Mouse (Mus musculus) MEL (cell line): ENCODE results near the gene Usp54. TPM values are rescaled to one million over a fixed set of nuclear protein-coding genes. Genes with fewer than 3 reads are reported as not detected.

Experiments
- DNase-seq: peaks from one replicate; pipeline ENCODE4 v3.0.0; 2011; ENCODE audit warnings: low read depth, low spot score
- H3K27ac ChIP-seq: 2 replicates; pipeline ENCODE4 v1.5.1; 2012; ENCODE audit warnings: low read depth, mild to moderate bottlenecking, control low read depth, low read length, moderate library complexity; ENCODE audit not compliant: control insufficient read depth
- H3K27me3 ChIP-seq, 2 experiments: fragments of 150-350 bp in 1 of 2; sonication (generic) in 1 of 2; 2 replicates each; pipeline ENCODE4 v1.6.1; 2012; ENCODE audit warnings: low read length in 2 of 2, mild to moderate bottlenecking in 2 of 2, improper control_type of control experiment in 1 of 2, moderate library complexity in 1 of 2; ENCODE audit not compliant: insufficient read depth in 2 of 2, control insufficient read depth in 1 of 2
- H3K36me3 ChIP-seq, 2 experiments: 2 replicates each; pipeline ENCODE4 v1.6.1; 2012 to 2014; ENCODE audit warnings: low read length in 2 of 2, improper control_type of control experiment in 1 of 2, inconsistent platforms in 1 of 2, mild to moderate bottlenecking in 1 of 2; ENCODE audit not compliant: insufficient read depth in 2 of 2, control insufficient read depth in 1 of 2
- H3K4me1 ChIP-seq, 2 experiments: fragments of 150-350 bp in 1 of 2; sonication (generic) in 1 of 2; 2 replicates each; pipeline ENCODE4 v1.6.1; 2012; ENCODE audit warnings: low read length in 2 of 2, improper control_type of control experiment in 1 of 2, mild to moderate bottlenecking in 1 of 2; ENCODE audit not compliant: insufficient read depth in 2 of 2, control insufficient read depth in 1 of 2
- H3K4me3 ChIP-seq, 2 experiments: fragments of 150-350 bp in 1 of 2; sonication (generic) in 1 of 2; 2 replicates each; pipeline ENCODE4 v1.5.1; 2012; ENCODE audit warnings: low read depth in 2 of 2, low read length in 2 of 2, mild to moderate bottlenecking in 2 of 2, moderate library complexity in 2 of 2, control low read depth in 1 of 2, improper control_type of control experiment in 1 of 2; ENCODE audit not compliant: control insufficient read depth in 1 of 2, insufficient read depth in 1 of 2
- H3K79me2 ChIP-seq: 2 replicates; pipeline ENCODE4 v1.6.1; 2012; ENCODE audit warnings: mild to moderate bottlenecking, low read length, moderate library complexity; ENCODE audit not compliant: control insufficient read depth, poor library complexity, insufficient read depth
- H3K9ac ChIP-seq: 2 replicates; pipeline ENCODE4 v1.6.1; 2012; ENCODE audit warnings: low read depth, mild to moderate bottlenecking, control low read depth, low read length, moderate library complexity; ENCODE audit not compliant: control insufficient read depth, poor library complexity, severe bottlenecking
- H3K9me3 ChIP-seq: fragments of 150-350 bp; sonication (generic); replicated peaks from 2 replicates; pipeline ENCODE4 v1.6.1; 2012; ENCODE audit warnings: mild to moderate bottlenecking, low read length, improper control_type of control experiment, moderate library complexity; ENCODE audit not compliant: insufficient read depth
- BHLHE40 ChIP-seq: IDR thresholded peaks from 2 replicates; pipeline ENCODE4 v1.6.1; 2012; ENCODE audit warnings: low read depth, mild to moderate bottlenecking, inconsistent platforms, low read length, improper control_type of control experiment, borderline replicate concordance
- CHD2 ChIP-seq: IDR thresholded peaks from 2 replicates; pipeline ENCODE4 v1.6.1; 2011; ENCODE audit warnings: low read length, improper control_type of control experiment
- CTCF ChIP-seq, 3 experiments: IDR thresholded peaks in 2 of 3; conservative IDR thresholded peaks in 1 of 3; 2 replicates each; pipeline ENCODE4 v1.5.1; 2011 to 2012; ENCODE audit warnings: low read length in 3 of 3, low read depth in 2 of 3, mild to moderate bottlenecking in 2 of 3, improper control_type of control experiment in 1 of 3, inconsistent platforms in 1 of 3, mixed read lengths in 1 of 3, moderate library complexity in 1 of 3; ENCODE audit not compliant: control insufficient read depth in 1 of 3, insufficient read depth in 1 of 3, poor library complexity in 1 of 3, severe bottlenecking in 1 of 3
- E2F4 ChIP-seq: IDR thresholded peaks from 2 replicates; pipeline ENCODE4 v1.6.1; 2011; ENCODE audit warnings: low read depth, low read length, improper control_type of control experiment, borderline replicate concordance
- ELF1 ChIP-seq: IDR thresholded peaks from 2 replicates; pipeline ENCODE4 v1.6.1; 2014; ENCODE audit warnings: low read depth, mild to moderate bottlenecking, inconsistent platforms, low read length, improper control_type of control experiment, moderate library complexity
- EP300 ChIP-seq, 2 experiments: IDR thresholded peaks; 2 replicates each; pipeline ENCODE4 v1.6.1; 2011; ENCODE audit warnings: improper control_type of control experiment in 2 of 2, low read length in 2 of 2, low read depth in 1 of 2, mild to moderate bottlenecking in 1 of 2
- ETS1 ChIP-seq: IDR thresholded peaks from 2 replicates; pipeline ENCODE4 v1.6.1; 2012; ENCODE audit warnings: low read depth, mild to moderate bottlenecking, inconsistent platforms, low read length, improper control_type of control experiment, moderate library complexity
- GABPA ChIP-seq: IDR thresholded peaks from 2 replicates; pipeline ENCODE4 v1.6.1; 2012; ENCODE audit warnings: low read depth, mild to moderate bottlenecking, inconsistent platforms, low read length, improper control_type of control experiment, moderate library complexity
- GATA1 ChIP-seq: IDR thresholded peaks from 2 replicates; pipeline ENCODE4 v1.6.1; 2011; ENCODE audit warnings: low read depth, low read length, improper control_type of control experiment
- HCFC1 ChIP-seq: IDR thresholded peaks from 2 replicates; pipeline ENCODE4 v1.6.1; 2012; ENCODE audit warnings: low read depth, mild to moderate bottlenecking, inconsistent platforms, low read length, improper control_type of control experiment, moderate library complexity
- JUND ChIP-seq: IDR thresholded peaks from 2 replicates; pipeline ENCODE4 v1.6.1; 2011; ENCODE audit warnings: low read depth, mild to moderate bottlenecking, improper control_type of control experiment, low read length
- KAT2A ChIP-seq: conservative IDR thresholded peaks from 2 replicates; pipeline ENCODE4 v1.6.1; 2012; ENCODE audit warnings: low read depth, low read length, improper control_type of control experiment, inconsistent platforms
- MAFK ChIP-seq: IDR thresholded peaks from 2 replicates; pipeline ENCODE4 v1.6.1; 2011; ENCODE audit warnings: low read depth, mild to moderate bottlenecking, low read length, improper control_type of control experiment, borderline replicate concordance
- MAX ChIP-seq: IDR thresholded peaks from 2 replicates; pipeline ENCODE4 v1.6.1; 2011; ENCODE audit warnings: low read length, improper control_type of control experiment
- MEF2A ChIP-seq: IDR thresholded peaks from 2 replicates; pipeline ENCODE4 v1.6.1; 2014; ENCODE audit warnings: low read depth, mild to moderate bottlenecking, inconsistent platforms, low read length, improper control_type of control experiment; ENCODE audit not compliant: poor library complexity, insufficient replicate concordance, severe bottlenecking; ENCODE audit errors: extremely low read depth
- MXI1 ChIP-seq: IDR thresholded peaks from 2 replicates; pipeline ENCODE4 v1.6.1; 2011; ENCODE audit warnings: mild to moderate bottlenecking, low read depth, low read length, improper control_type of control experiment
- MYB ChIP-seq: IDR thresholded peaks from 2 replicates; pipeline ENCODE4 v1.6.1; 2011; ENCODE audit warnings: mild to moderate bottlenecking, low read depth, low read length, improper control_type of control experiment
- MYC ChIP-seq: IDR thresholded peaks from 2 replicates; pipeline ENCODE4 v1.6.1; 2011; ENCODE audit warnings: low read depth, mild to moderate bottlenecking, low read length, improper control_type of control experiment, moderate library complexity
- NELFE ChIP-seq: IDR thresholded peaks from 2 replicates; pipeline ENCODE4 v1.6.1; 2011; ENCODE audit warnings: low read depth, low read length, improper control_type of control experiment
- NRF1 ChIP-seq: IDR thresholded peaks from 2 replicates; pipeline ENCODE4 v1.6.1; 2014; ENCODE audit warnings: low read depth, mild to moderate bottlenecking, inconsistent platforms, low read length, improper control_type of control experiment, moderate library complexity; ENCODE audit not compliant: poor library complexity, insufficient read depth, severe bottlenecking
- POLR2A ChIP-seq, 2 experiments: IDR thresholded peaks; 2 replicates each; pipeline ENCODE4 v1.6.1; 2011 to 2012; ENCODE audit warnings: low read length in 2 of 2, mild to moderate bottlenecking in 2 of 2, control low read depth in 1 of 2, improper control_type of control experiment in 1 of 2, low read depth in 1 of 2, moderate library complexity in 1 of 2; ENCODE audit not compliant: control insufficient read depth in 1 of 2, insufficient read depth in 1 of 2, poor library complexity in 1 of 2
- POLR2AphosphoS2 ChIP-seq: IDR thresholded peaks from 2 replicates; pipeline ENCODE4 v1.6.1; 2011; ENCODE audit warnings: low read length, improper control_type of control experiment
- POLR2AphosphoS5 ChIP-seq: IDR thresholded peaks from 2 replicates; pipeline ENCODE4 v1.6.1; 2012; ENCODE audit warnings: low read depth, borderline replicate concordance, mild to moderate bottlenecking, inconsistent platforms, low read length, moderate library complexity, mixed read lengths
- RAD21 ChIP-seq: IDR thresholded peaks from 2 replicates; pipeline ENCODE4 v1.6.1; 2011; ENCODE audit warnings: mild to moderate bottlenecking, low read depth, low read length, improper control_type of control experiment
- RCOR1 ChIP-seq: IDR thresholded peaks from 2 replicates; pipeline ENCODE4 v1.6.1; 2012; ENCODE audit warnings: low read depth, mild to moderate bottlenecking, inconsistent platforms, low read length, improper control_type of control experiment
- SIN3A ChIP-seq: IDR thresholded peaks from 2 replicates; pipeline ENCODE4 v1.6.1; 2012; ENCODE audit warnings: low read length, improper control_type of control experiment, inconsistent platforms
- TAL1 ChIP-seq: IDR thresholded peaks from 2 replicates; pipeline ENCODE4 v1.6.1; 2012; ENCODE audit warnings: mild to moderate bottlenecking, inconsistent platforms, low read length, moderate library complexity, mixed read lengths
- TBP ChIP-seq: IDR thresholded peaks from 2 replicates; pipeline ENCODE4 v1.8.0; 2011; ENCODE audit warnings: low read depth, low read length, improper control_type of control experiment
- TCF12 ChIP-seq: IDR thresholded peaks from 2 replicates; pipeline ENCODE4 v1.6.1; 2014; ENCODE audit warnings: low read depth, mild to moderate bottlenecking, inconsistent platforms, low read length, improper control_type of control experiment, moderate library complexity
- UBTF ChIP-seq: IDR thresholded peaks from 2 replicates; pipeline ENCODE4 v1.6.1; 2012; ENCODE audit warnings: low read depth, mild to moderate bottlenecking, inconsistent platforms, low read length, improper control_type of control experiment, moderate library complexity, borderline replicate concordance; ENCODE audit not compliant: insufficient read depth
- USF1 ChIP-seq: IDR thresholded peaks from 2 replicates; pipeline ENCODE4 v1.6.1; 2014; ENCODE audit warnings: low read depth, mild to moderate bottlenecking, inconsistent platforms, low read length, improper control_type of control experiment, moderate library complexity
- USF2 ChIP-seq, 2 experiments: IDR thresholded peaks; 2 replicates each; pipeline ENCODE4 v1.6.1; 2011 to 2012; ENCODE audit warnings: improper control_type of control experiment in 2 of 2, low read length in 2 of 2, borderline replicate concordance in 1 of 2, inconsistent platforms in 1 of 2, low read depth in 1 of 2, mild to moderate bottlenecking in 1 of 2; ENCODE audit not compliant: insufficient read depth in 1 of 2
- ZC3H11A ChIP-seq: IDR thresholded peaks from 2 replicates; pipeline ENCODE4 v1.6.1; 2012; ENCODE audit warnings: low read depth, mild to moderate bottlenecking, inconsistent platforms, low read length, improper control_type of control experiment
- ZKSCAN1 ChIP-seq: IDR thresholded peaks from 2 replicates; pipeline ENCODE4 v1.6.1; 2012; ENCODE audit warnings: low read depth, mild to moderate bottlenecking, inconsistent platforms, low read length, improper control_type of control experiment, moderate library complexity
- ZMIZ1 ChIP-seq: IDR thresholded peaks from 2 replicates; pipeline ENCODE4 v1.6.1; 2012; ENCODE audit warnings: low read depth, mild to moderate bottlenecking, inconsistent platforms, low read length, improper control_type of control experiment, moderate library complexity
- ZNF384 ChIP-seq: IDR thresholded peaks from 2 replicates; pipeline ENCODE4 v1.6.1; 2012; ENCODE audit warnings: low read depth, mild to moderate bottlenecking, inconsistent platforms, low read length, improper control_type of control experiment
- polyA plus RNA-seq, 2 experiments: library from polyadenylated mRNA; stranded (reverse) in 1 of 2; unstranded in 1 of 2; fragments of >175 nt in 1 of 2; fragments of >200 nt in 1 of 2; gene quantifications; 2 replicates each; pipeline versions ENCODE4 v1.2.1 to v1.2.4; 2012; ENCODE audit warnings: low replicate concordance in 2 of 2, low read depth in 1 of 2; ENCODE audit not compliant: insufficient read length in 2 of 2, insufficient read depth in 1 of 2, missing spikeins in 1 of 2
- total RNA-seq: library from RNA; depleted of rRNA; stranded (reverse); fragments of 300-350 nt; gene quantifications from 2 replicates; pipeline ENCODE4 v1.2.3, GENCODE M21; 2012

The Usp54 gene
- total and polyA plus RNA-seq, 3 experiments = 1.5 to 2.6 TPM; not detected in 1

DNA sequence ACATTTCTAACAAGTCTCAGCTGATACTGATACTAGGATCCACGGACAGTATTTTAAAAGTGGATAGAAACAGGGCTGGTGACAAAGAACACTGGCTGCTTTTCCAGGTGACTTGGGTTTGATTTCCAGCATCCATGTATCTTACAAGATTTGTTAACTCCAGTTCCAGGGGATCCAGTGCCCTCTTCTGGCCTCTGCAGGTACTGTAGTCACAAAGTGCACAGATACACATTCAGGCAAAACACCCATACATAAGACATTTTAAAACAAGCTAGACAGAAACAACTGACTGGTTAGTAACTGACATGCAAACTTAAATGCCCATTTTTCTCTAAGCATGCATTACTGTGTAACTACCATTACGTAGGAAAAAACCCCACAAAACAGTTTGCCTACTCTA is 32.1 kb upstream of the Usp54 start:
- peak; percentile 88 for DNase-seq
- Histone ChIP-seq H3K27me3 (no peaks in the 10 kb centered on the region), H3K27ac (peak overlapping the region; percentile 59), H3K9ac (peak overlapping the region; percentile 77), H3K9me3 (no peaks in the 10 kb centered on the region), H3K36me3 (peaks cover 12 to 19% of the 10 kb centered on the region in 2 experiments), H3K79me2 (peaks cover 17% of the 10 kb centered on the region), H3K4me1 (peaks cover 8 to 11% of the 10 kb centered on the region in 2 experiments), H3K4me3 (peak overlapping the region in 1 of 2 experiments; percentile 54; a peak in 1 of 4 replicates)
- no peak for TF ChIP-seq UBTF
- peak; percentile 71; the same call in 1 of the 2 replicates for TF ChIP-seq MYC
- 0 out of 2 replicates have a peak, but pooled peaks have one; percentile 20 for TF ChIP-seq MXI1
- 0 out of 2 replicates have a peak, but pooled peaks have one; percentile 39 for TF ChIP-seq ETS1
- peak; percentile 66 for TF ChIP-seq RAD21
- peak; percentile 8 to 15; a peak in 1 of 4 replicates for TF ChIP-seq EP300 (IDR thresholded peaks at IDR 0.05; ENCODE audit: low read depth in 1 of 2, low read length in 2 of 2)
- TF ChIP-seq POLR2AphosphoS5 = no peak
- TF ChIP-seq GABPA = no peak
- TF ChIP-seq TCF12 = no peak
- no peak for TF ChIP-seq GATA1
- no peak for TF ChIP-seq E2F4
- TF ChIP-seq USF1 = no peak
- no peak for TF ChIP-seq ZKSCAN1
- 0 out of 2 replicates have a peak, but pooled peaks have one; percentile 35 for TF ChIP-seq HCFC1
- TF ChIP-seq SIN3A = peak; percentile 46; the same call in 1 of the 2 replicates
- TF ChIP-seq ZNF384 = no peak; the same call in none of the 2 replicates
- TF ChIP-seq POLR2AphosphoS2 = no peak; the same call in 1 of the 2 replicates
- no peak for TF ChIP-seq ZMIZ1
- TF ChIP-seq POLR2A (IDR thresholded peaks at IDR 0.05; ENCODE audit: control insufficient read depth in 1 of 2, insufficient read depth in 1 of 2, low read depth in 1 of 2, low read length in 2 of 2, poor library complexity in 1 of 2) = no peak
- no peak for TF ChIP-seq TBP
- no peak for TF ChIP-seq CHD2
- TF ChIP-seq CTCF (IDR thresholded peaks at IDR 0.05 in 2 of 3, conservative IDR thresholded peaks at IDR 0.05 in 1 of 3; ENCODE audit: control insufficient read depth in 1 of 3, insufficient read depth in 1 of 3, low read depth in 2 of 3, low read length in 3 of 3, poor library complexity in 1 of 3, severe bottlenecking in 1 of 3) = peak; percentile 57 to 75 (median 74)
- no peak for TF ChIP-seq RCOR1
- TF ChIP-seq NRF1 = no peak
- TF ChIP-seq BHLHE40 = no peak
- TF ChIP-seq MAX = no peak; the same call in 1 of the 2 replicates
- no peak for TF ChIP-seq KAT2A
- 0 out of 2 replicates have a peak, but pooled peaks have one; percentile 19 for TF ChIP-seq MYB
- TF ChIP-seq ZC3H11A = peak; percentile 40
- TF ChIP-seq ELF1 = 0 out of 2 replicates have a peak, but pooled peaks have one; percentile 12
- TF ChIP-seq TAL1 = no peak
- no peak for TF ChIP-seq USF2 (IDR thresholded peaks at IDR 0.05; ENCODE audit: borderline replicate concordance in 1 of 2, insufficient read depth in 1 of 2, low read depth in 1 of 2, low read length in 2 of 2)
- no peak for TF ChIP-seq MEF2A
- TF ChIP-seq MAFK = no peak
- TF ChIP-seq NELFE = no peak
- TF ChIP-seq JUND = peak; percentile 54; the same call in 1 of the 2 replicates
